ENCODE assay signal across 31 mouse cellular contexts in genomic region chr12:51896901-51897300, GRCm38 (mm10).
DNase-seq lines count a peak whose midpoint lies in the region; ATAC-seq and TF ChIP-seq lines count a peak whose summit lies in the region.
"Had no signal": no experiment of that assay in that cellular context is flagged by ENCODE, and none has a peak within 500 bp of the region (broad histone marks: within the 10 kb centered on the region; RNA-seq: fewer than 3 reads in every experiment).

No protein-coding gene starts in this region.

- TF ChIP-seq CTCF in heart, postnatal 0 days (IDR thresholded peaks at IDR 0.05; ENCODE audit: low read depth) = no peak

- peak; percentile 30 for DNase-seq in embryonic facial prominence, embryonic 14.5 days (ENCODE audit: low spot score)
- no peak for DNase-seq in embryonic facial prominence, embryonic 10.5 days (ENCODE audit: low spot score)
- DNase-seq in heart, postnatal 4 days = no peak
- no peak for DNase-seq in heart, postnatal 14 days
- DNase-seq in heart, postnatal 0 days (ENCODE audit: low spot score) = no peak
- no peak for DNase-seq in heart, adult 9 months (ENCODE audit: low spot score in 2 of 2)
- DNase-seq: adrenal gland, adult 8-10 months; adrenal gland, postnatal 14 days; adrenal gland, postnatal 36 days; B cell, adult 2 months; cerebellum, adult 11 months; cerebellum, adult 18-20 months; cerebellum, adult 8-10 months; cerebellum, adult 9-11 months; cerebellum, postnatal 14 days; cerebellum, postnatal 36 days; embryo, embryonic 11 days had no signal

- no peaks in the 10 kb centered on the region for H3K4me1 ChIP-seq in embryonic facial prominence, embryonic 14.5 days (ENCODE audit: control insufficient read depth, insufficient read depth, low read length)
- no peaks in the 10 kb centered on the region for H3K4me1 ChIP-seq in embryonic facial prominence, embryonic 10.5 days
- H3K4me1 ChIP-seq in heart, embryonic 13.5 days = peaks cover 10% of the 10 kb centered on the region
- peaks cover 6% of the 10 kb centered on the region; the same call in 1 of the 2 replicates for H3K4me1 ChIP-seq in heart, embryonic 15.5 days (replicated peaks)
- H3K4me1 ChIP-seq in heart, postnatal 0 days (ENCODE audit: control insufficient read depth, insufficient read depth) = no peaks in the 10 kb centered on the region
- H3K4me1 ChIP-seq: embryonic facial prominence, embryonic 12.5 days; embryonic facial prominence, embryonic 15.5 days; forebrain, embryonic 10.5 days; forebrain, embryonic 12.5 days had no signal

- no peak for ATAC-seq in embryonic facial prominence, embryonic 14.5 days (ENCODE audit: low read depth)
- 0 out of 2 replicates have a peak, but pooled peaks have one; percentile 42 for ATAC-seq in heart, embryonic 13.5 days (ENCODE audit: extremely low read depth, insufficient number of reproducible peaks, low FRiP score, low TSS enrichment)
- ATAC-seq in heart, embryonic 15.5 days (replicated peaks; ENCODE audit: insufficient number of reproducible peaks, insufficient read depth, low FRiP score, low read depth) = no peak; the same call in 1 of the 2 replicates
- peak; percentile 62 for ATAC-seq in heart, postnatal 0 days (ENCODE audit: insufficient read depth, low read depth)
- ATAC-seq: activated CD4-positive, CD25-positive, alpha-beta regulatory T cell, adult 4 months; CD4-positive, CD25-positive, alpha-beta regulatory T cell, adult 4 months; forebrain, embryonic 14.5 days; forebrain, embryonic 16.5 days; Patski had no signal

- no peaks in the 10 kb centered on the region for H3K27me3 ChIP-seq in embryonic facial prominence, embryonic 14.5 days (replicated peaks; ENCODE audit: control insufficient read depth, insufficient read depth, low read length)
- no peaks in the 10 kb centered on the region for H3K27me3 ChIP-seq in embryonic facial prominence, embryonic 10.5 days (replicated peaks; ENCODE audit: low read depth, poor library complexity, severe bottlenecking)
- no peaks in the 10 kb centered on the region for H3K27me3 ChIP-seq in heart, embryonic 13.5 days (replicated peaks)
- H3K27me3 ChIP-seq in heart, embryonic 15.5 days = no peaks in the 10 kb centered on the region
- H3K27me3 ChIP-seq in heart, postnatal 0 days (ENCODE audit: control insufficient read depth, insufficient read depth, low read length) = no peaks in the 10 kb centered on the region
- H3K27me3 ChIP-seq: CH12.LX; embryonic facial prominence, embryonic 12.5 days; embryonic facial prominence, embryonic 15.5 days; forebrain, embryonic 12.5 days; Patski had no signal

- H3K36me3 ChIP-seq in embryonic facial prominence, embryonic 14.5 days (ENCODE audit: control insufficient read depth, insufficient read depth, low read length) = peaks cover 67% of the 10 kb centered on the region
- H3K36me3 ChIP-seq in embryonic facial prominence, embryonic 10.5 days (replicated peaks) = peaks cover 64% of the 10 kb centered on the region
- peaks cover 85% of the 10 kb centered on the region for H3K36me3 ChIP-seq in heart, embryonic 13.5 days
- 0 out of 2 replicates have a peak, but pooled peaks cover 14% of the 10 kb centered on the region for H3K36me3 ChIP-seq in heart, embryonic 15.5 days
- H3K36me3 ChIP-seq in heart, postnatal 0 days (replicated peaks; ENCODE audit: control insufficient read depth, insufficient read depth, low read length) = peaks cover 71% of the 10 kb centered on the region

- no peak overlapping the region for H3K27ac ChIP-seq in embryonic facial prominence, embryonic 14.5 days (replicated peaks; ENCODE audit: low read depth, low read length)
- H3K27ac ChIP-seq in embryonic facial prominence, embryonic 10.5 days (replicated peaks) = no peak overlapping the region
- peak overlapping the region; percentile 30; the same call in 1 of the 2 replicates for H3K27ac ChIP-seq in heart, embryonic 13.5 days (replicated peaks)
- H3K27ac ChIP-seq in heart, embryonic 15.5 days = peak overlapping the region; percentile 50; the same call in 1 of the 2 replicates
- no peak overlapping the region; the same call in 1 of the 2 replicates for H3K27ac ChIP-seq in heart, postnatal 0 days (ENCODE audit: low read depth)
- H3K27ac ChIP-seq: embryonic facial prominence, embryonic 12.5 days; embryonic facial prominence, embryonic 15.5 days; forebrain, embryonic 10.5 days; forebrain, embryonic 12.5 days had no signal

- intact Hi-C loops in heart, postnatal 14 days (cut with DNase I) = no loop called here

- H3K9me3 ChIP-seq in embryonic facial prominence, embryonic 14.5 days (ENCODE audit: control insufficient read depth, low read length) = no peaks in the 10 kb centered on the region
- no peaks in the 10 kb centered on the region for H3K9me3 ChIP-seq in embryonic facial prominence, embryonic 10.5 days
- H3K9me3 ChIP-seq in heart, embryonic 13.5 days = no peaks in the 10 kb centered on the region
- H3K9me3 ChIP-seq in heart, embryonic 15.5 days (replicated peaks) = no peaks in the 10 kb centered on the region
- no peaks in the 10 kb centered on the region for H3K9me3 ChIP-seq in heart, postnatal 0 days (replicated peaks; ENCODE audit: control insufficient read depth, low read length)
- H3K9me3 ChIP-seq: embryonic facial prominence, embryonic 12.5 days; embryonic facial prominence, embryonic 15.5 days; forebrain, embryonic 10.5 days; forebrain, embryonic 12.5 days; G1E had no signal

- WGBS in embryonic facial prominence, embryonic 14.5 days = 74% methylated on average over 4 of the region's 4 CpGs
- 91% methylated on average over 4 of the region's 4 CpGs for WGBS in embryonic facial prominence, embryonic 10.5 days
- WGBS in heart, embryonic 13.5 days = 55% methylated on average over 4 of the region's 4 CpGs
- WGBS in heart, embryonic 15.5 days = 54% methylated on average over 4 of the region's 4 CpGs
- 28% methylated on average over 4 of the region's 4 CpGs for WGBS in heart, postnatal 0 days

- no peak overlapping the region for H3K9ac ChIP-seq in embryonic facial prominence, embryonic 14.5 days (ENCODE audit: low read depth, low read length)
- H3K9ac ChIP-seq in heart, embryonic 13.5 days = no peak overlapping the region
- H3K9ac ChIP-seq in heart, embryonic 15.5 days = no peak overlapping the region
- no peak overlapping the region for H3K9ac ChIP-seq in heart, postnatal 0 days (replicated peaks; ENCODE audit: low read depth, low read length)
- H3K9ac ChIP-seq: embryonic facial prominence, embryonic 12.5 days; embryonic facial prominence, embryonic 15.5 days; forebrain, embryonic 12.5 days had no signal

- no peak for TF ChIP-seq EP300 in heart, postnatal 0 days (IDR thresholded peaks at IDR 0.05; ENCODE audit: low read depth)

- H3K4me3 ChIP-seq in embryonic facial prominence, embryonic 14.5 days (ENCODE audit: low read depth, low read length) = no peak overlapping the region
- no peak overlapping the region for H3K4me3 ChIP-seq in embryonic facial prominence, embryonic 10.5 days
- no peak overlapping the region for H3K4me3 ChIP-seq in heart, embryonic 13.5 days
- H3K4me3 ChIP-seq in heart, embryonic 15.5 days = no peak overlapping the region
- no peak overlapping the region for H3K4me3 ChIP-seq in heart, postnatal 0 days (ENCODE audit: low read depth, low read length)
- H3K4me3 ChIP-seq: embryonic facial prominence, embryonic 12.5 days; embryonic facial prominence, embryonic 15.5 days; erythroblast, embryonic 14.5 days; forebrain, embryonic 10.5 days; forebrain, embryonic 12.5 days had no signal

- H3K4me2 ChIP-seq in embryonic facial prominence, embryonic 14.5 days (ENCODE audit: low read depth, low read length) = no peak overlapping the region
- no peak overlapping the region for H3K4me2 ChIP-seq in heart, embryonic 13.5 days
- no peak overlapping the region for H3K4me2 ChIP-seq in heart, embryonic 15.5 days
- H3K4me2 ChIP-seq in heart, postnatal 0 days (ENCODE audit: low read depth, low read length) = no peak overlapping the region
- H3K4me2 ChIP-seq: embryonic facial prominence, embryonic 12.5 days; embryonic facial prominence, embryonic 15.5 days; forebrain, embryonic 12.5 days had no signal

Comparison
In these comparisons a context has a peak if more than half of its experiments do, and no peak if none do; other contexts are left out.
1. ATAC-seq: peak in heart, embryonic 13.5 days (single experiment) and heart, postnatal 0 days (single experiment); none in embryonic facial prominence, embryonic 14.5 days (single experiment) and heart, embryonic 15.5 days (single experiment).
2. H3K27ac ChIP-seq: peak in heart, embryonic 13.5 days (single experiment) and heart, embryonic 15.5 days (single experiment); none in embryonic facial prominence, embryonic 14.5 days (single experiment), embryonic facial prominence, embryonic 10.5 days (single experiment) and heart, postnatal 0 days (single experiment).